Mouse (Mus musculus) neural tube, embryonic 15.5 days (tissue): Measurements from ENCODE around the gene Elavl4. TPM values are rescaled to one million over a fixed set of nuclear protein-coding genes. Genes with fewer than 3 reads are reported as not detected.

Experiments
- ATAC-seq: fragments of 200-750 bp; cut with Nextera tagmentation; 2 replicates; pipeline ENCODE4 v1.8.0; 2017; ENCODE audit warnings: mild to moderate bottlenecking, moderate TSS enrichment, moderate library complexity; ENCODE audit not compliant: low FRiP score
- H3K27ac ChIP-seq: fragments of 300-500 bp; sonication (generic); replicated peaks from 2 replicates; pipeline ENCODE4 v1.5.1; 2015; ENCODE audit warnings: mild to moderate bottlenecking, inconsistent platforms
- H3K27me3 ChIP-seq: fragments of 300-500 bp; sonication (generic); replicated peaks from 2 replicates; pipeline ENCODE4 v1.6.1; 2015; ENCODE audit warnings: inconsistent platforms
- H3K36me3 ChIP-seq: fragments of 300-500 bp; sonication (generic); 2 replicates; pipeline ENCODE4 v1.6.1; 2015; ENCODE audit warnings: inconsistent platforms
- H3K4me1 ChIP-seq: fragments of 300-500 bp; sonication (generic); 2 replicates; pipeline ENCODE4 v1.6.1; 2015; ENCODE audit warnings: inconsistent platforms
- H3K4me2 ChIP-seq: fragments of 300-500 bp; sonication (generic); 2 replicates; pipeline ENCODE4 v1.6.1; 2015; ENCODE audit warnings: inconsistent platforms, mild to moderate bottlenecking, moderate library complexity
- H3K4me3 ChIP-seq: fragments of 300-500 bp; sonication (generic); replicated peaks from 2 replicates; pipeline ENCODE4 v1.5.1; 2015; ENCODE audit warnings: mild to moderate bottlenecking, inconsistent platforms
- H3K9ac ChIP-seq: fragments of 300-500 bp; sonication (generic); replicated peaks from 2 replicates; pipeline ENCODE4 v1.6.1; 2015; ENCODE audit warnings: mild to moderate bottlenecking, inconsistent platforms
- H3K9me3 ChIP-seq: fragments of 300-500 bp; sonication (generic); replicated peaks from 2 replicates; pipeline ENCODE4 v1.6.1; 2016; ENCODE audit warnings: inconsistent platforms
- WGBS: fragments of 180-500 bp; shearing (Covaris S2); methylation state at CpG from one replicate; pipeline ENCODE4 v1.1.7; 2015; ENCODE audit warnings: mixed read lengths; 5-methylcytosine and 5-hydroxymethylcytosine counted together
- polyA plus RNA-seq: library from polyadenylated mRNA; unstranded; fragments of >200 nt; fragmentation: Nextera tagmentation; extraction: Ambion mirVana; gene quantifications from 2 replicates; pipeline ENCODE4 v1.2.1, GENCODE M21; 2015

Elavl4 gene
- polyA plus RNA-seq, 1 experiment from 2014 or later: 344 TPM

DNA sequence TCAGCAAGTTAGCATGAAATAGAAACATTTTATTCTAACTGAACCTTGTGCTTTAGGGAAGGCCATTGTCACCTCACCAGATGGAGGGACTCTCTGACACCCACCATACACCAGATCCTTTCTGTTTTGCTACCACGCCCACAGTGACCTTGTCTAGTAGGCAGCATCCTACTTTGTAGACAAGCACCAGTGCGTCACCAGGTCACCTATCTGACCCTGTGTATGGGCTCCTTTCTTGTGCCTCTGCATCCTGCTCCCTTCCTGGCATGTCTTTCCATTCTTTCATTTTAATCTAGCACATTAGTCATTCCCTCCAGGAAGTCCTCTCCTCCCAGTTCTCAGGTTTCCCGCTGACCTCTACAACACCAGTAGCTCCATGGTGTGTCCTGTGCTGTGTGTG, 190.1 kb downstream of the Elavl4 start:
- Histone ChIP-seq H3K4me1 (0 out of 2 replicates have a peak, but pooled peaks cover 6% of the 10 kb centered on the region), H3K4me2 (no peak overlapping the region), H3K9ac (no peak overlapping the region), H3K36me3 (no peaks in the 10 kb centered on the region), H3K27me3 (no peaks in the 10 kb centered on the region), H3K27ac (no peak overlapping the region), H3K9me3 (no peaks in the 10 kb centered on the region), H3K4me3 (no peak overlapping the region)
- 89% methylated on average over 3 of the region's 3 CpGs for WGBS
- ATAC-seq: no peak

DNA sequence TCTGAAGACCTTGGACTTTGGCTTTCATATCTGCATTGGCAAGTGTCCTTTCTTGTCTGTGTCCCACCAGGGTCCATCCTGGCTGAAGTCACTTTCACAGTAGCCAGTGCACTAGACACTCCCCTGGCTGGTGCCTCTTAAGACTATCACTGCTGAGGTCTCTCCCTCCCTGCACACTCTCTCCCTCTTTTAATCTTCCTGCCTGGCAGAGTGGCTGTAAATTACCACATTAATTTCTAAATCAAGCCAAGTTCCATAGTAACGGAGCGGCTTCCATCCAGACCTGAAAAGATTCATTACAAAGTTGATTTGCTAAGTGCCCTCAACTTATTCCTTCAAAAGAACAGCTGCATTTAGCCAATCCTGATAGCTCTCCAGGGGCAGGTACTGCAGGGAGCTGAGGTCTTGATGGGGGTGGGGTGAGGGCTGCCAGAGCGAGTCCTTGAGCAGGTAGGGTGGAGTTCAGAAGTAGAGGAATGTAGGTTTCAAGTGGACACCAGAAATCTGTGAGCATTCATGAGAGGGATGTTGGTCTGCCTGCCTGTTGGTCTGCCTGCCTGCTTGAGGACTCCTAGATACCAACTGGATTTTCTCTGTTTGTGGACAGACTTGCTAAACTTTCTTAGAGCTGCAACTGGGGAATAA, 194.1 kb downstream of the Elavl4 start:
- Histone ChIP-seq H3K27ac (no peak overlapping the region), H3K4me3 (no peak overlapping the region), H3K27me3 (no peaks in the 10 kb centered on the region), H3K9me3 (no peaks in the 10 kb centered on the region), H3K4me1 (peaks cover 9% of the 10 kb centered on the region), H3K4me2 (no peak overlapping the region), H3K36me3 (no peaks in the 10 kb centered on the region), H3K9ac (no peak overlapping the region)
- 18% methylated on average over 3 of the region's 3 CpGs for WGBS
- ATAC-seq: no peak

GRCm38 (mm10) chr4:110155954-110156353, 195.8 kb downstream of the Elavl4 start:
- no peaks in the 10 kb centered on the region for H3K9me3 ChIP-seq
- H3K9ac ChIP-seq: no peak overlapping the region
- no peak overlapping the region for H3K27ac ChIP-seq
- no peak for ATAC-seq
- H3K4me1 ChIP-seq: peaks cover 14% of the 10 kb centered on the region
- H3K36me3 ChIP-seq: no peaks in the 10 kb centered on the region
- no peak overlapping the region for H3K4me2 ChIP-seq
- H3K4me3 ChIP-seq: no peak overlapping the region
- 28% methylated on average over 2 of the region's 2 CpGs for WGBS
- H3K27me3 ChIP-seq: no peaks in the 10 kb centered on the region

Other genes starting within 250 kb of the Elavl4 start
- gene Agbl4, start 45.8 kb upstream of the Elavl4 start, polyA plus RNA-seq: 2.3 and 2.7 TPM in 2 replicates